Mouse (Mus musculus) kidney, adult 2 months (tissue): ENCODE data around the gene Cmas. TPM values are rescaled to one million over a fixed set of nuclear protein-coding genes. Genes with fewer than 3 reads are reported as not detected.

Experiments used
- DNase-seq: peaks from one replicate; pipeline ENCODE4 v3.0.0; 2021
- H3K27ac ChIP-seq: fragments of 200-500 bp; 2 replicates; pipeline ENCODE4 v1.5.1; 2012; ENCODE audit warnings: low read depth, low read length, control low read depth, inconsistent platforms; ENCODE audit not compliant: insufficient read depth
- H3K27me3 ChIP-seq: fragments of 200-500 bp; replicated peaks from 2 replicates; pipeline ENCODE4 v1.6.1; 2012; ENCODE audit warnings: mild to moderate bottlenecking, moderate library complexity, low read length, inconsistent platforms; ENCODE audit not compliant: control insufficient read depth, insufficient read depth
- H3K36me3 ChIP-seq: fragments of 200-500 bp; 2 replicates; pipeline ENCODE4 v1.6.1; 2012; ENCODE audit warnings: mild to moderate bottlenecking, moderate library complexity, low read length, inconsistent platforms; ENCODE audit not compliant: control insufficient read depth, insufficient read depth
- H3K4me1 ChIP-seq: fragments of 200-500 bp; 2 replicates; pipeline ENCODE4 v1.6.1; 2011; ENCODE audit warnings: low read length; ENCODE audit not compliant: control insufficient read depth, insufficient read depth
- H3K4me3 ChIP-seq: fragments of 200-500 bp; 2 replicates; pipeline ENCODE4 v1.5.1; 2011; ENCODE audit warnings: mild to moderate bottlenecking, low read depth, low read length, control low read depth; ENCODE audit not compliant: insufficient read depth
- CTCF ChIP-seq: fragments of 200-500 bp; conservative IDR thresholded peaks from 2 replicates; pipeline ENCODE4 v1.5.1; 2011; ENCODE audit warnings: low read depth, mild to moderate bottlenecking, control low read depth, low read length, moderate library complexity, mixed read lengths; ENCODE audit not compliant: insufficient read depth, insufficient read length
- POLR2A ChIP-seq: fragments of 200-500 bp; IDR thresholded peaks from one replicate; pipeline ENCODE4 v1.6.1; 2011; ENCODE audit warnings: low read depth, low read length, control low read depth
- WGBS: fragments of 180-500 bp; shearing (Covaris S2); methylation state at CpG from one replicate; pipeline ENCODE4 v1.1.7; 2018; 5-methylcytosine and 5-hydroxymethylcytosine counted together
- polyA plus RNA-seq: library from polyadenylated mRNA; depleted of rRNA; stranded (reverse); fragments of >200 nt; gene quantifications from 2 replicates; pipeline ENCODE4 v1.2.3, GENCODE M21; 2012

The Cmas gene
- polyA plus RNA-seq, 1 experiment, result 16.5 TPM

DNA sequence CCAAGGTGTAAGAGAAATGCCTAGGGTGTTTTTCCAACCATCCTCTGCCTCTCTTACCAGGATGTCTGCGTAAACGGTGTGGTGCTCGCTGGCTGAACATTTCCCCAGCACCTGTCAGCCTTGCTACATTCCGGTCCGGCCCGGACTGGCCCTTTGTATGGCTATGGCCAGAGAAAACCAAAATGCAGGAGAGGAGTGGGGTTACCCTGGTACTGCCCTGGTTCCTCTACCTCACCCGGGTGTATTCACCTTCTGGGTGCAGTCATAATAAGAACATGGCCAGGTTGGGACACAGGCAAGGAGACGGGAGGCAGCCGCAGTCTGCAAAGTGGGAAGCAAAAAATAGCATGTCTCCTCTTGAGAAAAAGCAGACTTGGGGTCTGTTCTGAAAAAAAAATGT is 38.6 kb downstream of the Cmas start:
- no peak for TF ChIP-seq POLR2A
- TF ChIP-seq CTCF, result no peak
- H3K27ac ChIP-seq, result no peak overlapping the region
- no peak for DNase-seq
- H3K4me1 ChIP-seq, result no peaks in the 10 kb centered on the region
- no peak overlapping the region for H3K4me3 ChIP-seq
- no peaks in the 10 kb centered on the region for H3K36me3 ChIP-seq
- H3K27me3 ChIP-seq, result no peaks in the 10 kb centered on the region
- WGBS, result 94% methylated on average over 9 of the region's 9 CpGs

DNA sequence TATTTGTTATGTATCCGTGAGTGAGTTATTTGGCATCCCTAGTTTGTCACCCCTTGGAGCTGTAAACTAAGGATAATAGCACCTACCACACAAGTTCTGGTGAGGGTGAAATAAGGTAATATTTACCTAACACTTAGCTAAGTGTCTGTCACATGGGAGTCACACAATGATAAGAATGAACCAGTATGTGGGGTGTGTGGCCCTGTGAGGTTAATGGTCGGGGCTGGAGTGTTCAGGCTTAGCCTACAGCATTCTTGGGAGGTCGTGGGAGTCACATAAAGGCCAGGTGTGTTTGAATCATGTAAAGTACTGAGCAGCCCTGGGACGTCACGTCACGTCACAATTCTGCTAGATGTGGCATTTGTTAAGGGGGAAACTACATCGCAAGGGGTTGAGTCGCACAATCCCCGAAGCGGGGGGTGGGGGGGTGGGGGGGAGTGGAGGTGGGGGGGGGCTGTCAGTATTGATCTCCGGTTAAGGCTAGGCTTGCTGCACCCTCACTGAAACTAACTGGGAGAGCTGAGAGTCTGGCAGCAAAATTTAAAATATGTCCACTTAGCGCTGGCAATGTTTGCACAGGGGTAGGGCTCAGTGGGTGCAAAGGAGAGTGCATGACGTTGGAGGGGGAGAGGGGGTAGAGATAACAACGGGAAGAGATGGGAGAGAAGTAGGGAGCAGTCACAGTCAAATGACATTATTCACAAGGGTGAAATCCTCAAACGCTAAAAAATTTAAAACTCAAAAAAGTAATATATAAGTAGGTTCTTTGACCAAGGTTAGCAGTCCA is 39.4 kb downstream of the Cmas start:
- DNase-seq, result no peak
- TF ChIP-seq CTCF (no peak), POLR2A (no peak)
- no peak overlapping the region for H3K4me3 ChIP-seq
- no peaks in the 10 kb centered on the region for H3K36me3 ChIP-seq
- WGBS, result 81% methylated on average over 15 of the region's 15 CpGs
- no peaks in the 10 kb centered on the region for H3K4me1 ChIP-seq
- no peaks in the 10 kb centered on the region for H3K27me3 ChIP-seq
- no peak overlapping the region for H3K27ac ChIP-seq

DNA sequence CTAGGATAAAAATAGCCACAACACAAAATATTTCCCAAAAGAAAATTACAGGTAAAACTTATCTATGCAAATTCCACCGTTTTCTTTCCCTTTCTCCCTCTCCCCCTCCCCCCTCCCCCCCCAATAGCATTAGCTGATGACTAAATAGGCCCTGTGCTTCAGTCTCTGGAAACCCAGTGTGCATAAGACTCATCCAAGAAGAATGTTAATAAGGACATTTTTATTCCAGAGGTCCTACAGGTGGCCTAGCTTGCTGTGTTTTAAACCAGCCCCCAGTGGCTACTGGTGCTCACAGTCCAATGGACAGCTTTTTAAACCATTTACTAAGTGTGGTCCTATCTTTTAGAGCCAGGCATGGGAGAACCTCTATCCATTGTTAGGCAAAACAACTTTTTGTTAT is 41.5 kb downstream of the Cmas start:
- TF ChIP-seq CTCF (no peak), POLR2A (no peak)
- Histone ChIP-seq H3K27me3 (no peaks in the 10 kb centered on the region), H3K4me3 (no peak overlapping the region), H3K4me1 (no peaks in the 10 kb centered on the region), H3K27ac (no peak overlapping the region), H3K36me3 (no peaks in the 10 kb centered on the region)
- 83% methylated on average over 1 of the region's 1 CpGs for WGBS
- no peak for DNase-seq

DNA sequence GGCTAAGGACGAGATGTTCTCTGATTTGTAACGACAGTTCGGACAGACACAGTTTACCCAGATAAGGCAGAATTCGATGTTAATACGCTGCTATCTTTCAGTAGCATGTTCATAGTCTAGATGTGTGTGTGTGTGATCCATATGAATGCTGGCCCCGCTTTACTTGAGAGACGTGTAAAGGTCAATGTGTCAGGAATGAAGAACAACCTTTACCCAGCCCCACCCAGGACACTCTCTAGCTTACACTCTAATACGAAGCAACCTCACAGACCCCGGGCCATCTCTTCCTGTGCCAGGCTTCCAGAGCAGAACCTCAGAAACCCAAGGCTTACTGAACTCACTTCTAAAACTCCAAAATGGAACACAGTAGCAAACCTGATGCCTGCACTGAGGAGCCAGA is 42.4 kb downstream of the Cmas start:
- 80% methylated on average over 9 of the region's 9 CpGs for WGBS
- TF ChIP-seq CTCF (no peak), POLR2A (no peak)

DNA sequence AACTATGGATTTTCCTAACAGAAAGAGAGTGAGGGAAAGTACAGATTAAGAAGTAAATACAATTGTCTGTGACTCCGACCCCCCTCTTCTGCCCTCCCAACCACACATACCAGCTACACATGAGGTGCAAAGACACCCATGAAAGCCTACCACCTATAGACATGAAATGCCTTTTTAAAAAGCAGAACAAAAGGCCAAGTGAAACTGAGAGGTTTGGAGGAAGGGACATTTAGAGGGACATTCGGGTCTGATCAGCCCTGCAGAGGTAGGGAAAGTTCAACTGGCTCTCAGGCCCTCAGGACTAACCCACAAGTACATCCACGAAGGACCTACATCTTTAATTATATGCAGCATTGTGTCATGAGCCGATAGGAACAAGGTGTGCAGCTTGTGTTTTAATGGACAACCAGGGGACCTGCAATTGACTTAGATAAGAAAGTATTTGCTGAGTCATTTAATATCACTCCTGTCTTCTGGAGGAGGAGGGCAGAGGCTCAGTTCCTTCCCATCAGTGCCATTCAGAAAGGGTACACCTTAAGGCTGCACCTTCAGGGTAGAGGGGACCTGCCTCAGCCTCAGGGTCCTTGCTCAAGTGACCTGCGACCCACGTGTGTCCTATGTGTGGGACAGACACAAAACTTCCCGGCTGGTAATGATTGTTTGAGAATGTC is 43.4 kb downstream of the Cmas start:
- no peak overlapping the region for H3K27ac ChIP-seq
- H3K4me3 ChIP-seq, result no peak overlapping the region
- H3K27me3 ChIP-seq, result no peaks in the 10 kb centered on the region
- TF ChIP-seq POLR2A, result no peak
- TF ChIP-seq CTCF, result no peak
- H3K36me3 ChIP-seq, result no peaks in the 10 kb centered on the region
- no peaks in the 10 kb centered on the region for H3K4me1 ChIP-seq
- no peak for DNase-seq
- 69% methylated on average over 7 of the region's 7 CpGs for WGBS

More for the DNA sequence above, 42.4 kb downstream of the Cmas start:
- H3K27ac ChIP-seq, result no peak overlapping the region
- DNase-seq, result no peak
- no peaks in the 10 kb centered on the region for H3K27me3 ChIP-seq
- H3K4me1 ChIP-seq, result no peaks in the 10 kb centered on the region
- H3K4me3 ChIP-seq, result no peak overlapping the region
- H3K36me3 ChIP-seq, result no peaks in the 10 kb centered on the region

DNA sequence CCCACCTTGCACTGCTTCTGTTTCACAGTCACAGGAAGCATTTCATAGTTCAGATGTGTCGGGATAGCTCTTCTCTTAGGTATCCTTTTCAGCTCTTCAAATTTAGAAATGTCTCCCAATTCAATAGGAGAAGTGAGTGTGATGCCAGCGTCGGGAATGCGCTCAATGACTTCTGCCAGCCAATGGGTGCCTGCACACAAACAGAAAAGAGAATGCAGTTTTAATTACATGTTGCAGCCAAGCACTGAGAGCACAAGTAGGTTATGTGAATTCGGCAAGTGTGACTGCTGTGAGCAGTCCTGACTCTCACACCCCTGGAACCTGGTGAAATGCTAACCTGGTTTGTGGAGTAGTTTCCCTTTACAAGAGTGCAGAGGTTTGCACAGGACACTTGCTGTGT is 45.2 kb downstream of the Cmas start:
- WGBS, result 73% methylated on average over 5 of the region's 5 CpGs
- H3K27me3 ChIP-seq, result no peaks in the 10 kb centered on the region
- H3K27ac ChIP-seq, result no peak overlapping the region
- DNase-seq, result no peak
- TF ChIP-seq CTCF, result no peak
- no peaks in the 10 kb centered on the region for H3K36me3 ChIP-seq
- H3K4me3 ChIP-seq, result no peak overlapping the region
- H3K4me1 ChIP-seq, result no peaks in the 10 kb centered on the region
